Mouse (Mus musculus) neutrophil, adult 59 days (primary cell): ENCODE measurements around the gene Gm21721. TPM values are rescaled to one million over a fixed set of nuclear protein-coding genes. Genes with fewer than 3 reads are reported as not detected.

ENCODE experiments used
- total RNA-seq, 2 experiments: library from RNA; stranded (reverse); gene quantifications; 1 replicate in 1 of 2; 2 replicates in 1 of 2; pipeline ENCODE4 v1.2.4; 2023

The Gm21721 gene
- total RNA-seq, result not detected

GRCm38 (mm10) chrY:9202090-9202489, at the start of gene Gm21721:
Gene Gm21721 (minus strand): TSS chrY:9202190.

Other genes with a start within 250 kb of the Gm21721 start
- gene Gm21292, start 68.3 kb downstream of the Gm21721 start, total RNA-seq, result not detected
- not detected for gene Gm21812, start 145.0 kb upstream of the Gm21721 start, total RNA-seq
- not detected for gene Gm21874, start 214.0 kb upstream of the Gm21721 start, total RNA-seq